Mouse (Mus musculus) olfactory bulb, adult 2 months (tissue): ENCODE data around the gene Olfr1057.
"Not testable (repeated sequence)": the region's sequence is repeated elsewhere in the genome, so short reads cannot be mapped to it uniquely, and the experiment has no call there.

ENCODE experiments used
- CTCF ChIP-seq: fragments of 200-500 bp; IDR thresholded peaks from 2 replicates; pipeline ENCODE4 v1.5.1; 2012; ENCODE audit warnings: low read depth, mild to moderate bottlenecking, low read length, moderate library complexity; ENCODE audit not compliant: insufficient read depth
- POLR2A ChIP-seq: fragments of 200-500 bp; IDR thresholded peaks from 2 replicates; pipeline ENCODE4 v1.6.1; 2012; ENCODE audit warnings: mild to moderate bottlenecking, low read depth, low read length, moderate library complexity; ENCODE audit not compliant: insufficient read depth

DNA sequence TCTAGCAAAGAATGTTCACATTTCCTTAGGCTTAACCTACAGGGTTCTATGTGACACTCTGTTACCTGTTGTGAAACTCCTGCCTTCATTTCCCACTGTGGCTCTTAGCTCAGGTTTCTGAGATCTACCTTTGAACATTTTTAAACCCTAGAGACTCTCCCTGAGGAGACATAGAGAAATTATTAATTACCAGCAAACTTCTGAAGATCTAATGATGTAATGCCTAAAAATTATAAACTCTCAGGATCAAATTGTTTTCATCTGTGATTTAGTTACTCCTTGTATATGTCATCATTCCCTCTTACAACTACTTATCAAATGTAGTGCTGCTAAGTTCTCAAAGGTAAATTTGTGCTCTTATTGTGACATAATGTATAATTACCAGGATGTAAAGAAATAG, 10.3 kb upstream of the Olfr1057 start, which contains the start of gene Olfr1058:
- not testable (repeated sequence) for TF ChIP-seq CTCF, POLR2A
